Comparison of ENCODE assay signal across 13 mouse cellular contexts in genomic region chr6:109874625-109875040, GRCm38 (mm10).
DNase-seq lines count a peak whose midpoint lies in the region; ATAC-seq and TF ChIP-seq lines count a peak whose summit lies in the region.
"Had no signal": no experiment of that assay in that cellular context is flagged by ENCODE, and none has a peak within 500 bp of the region (broad histone marks: within the 10 kb centered on the region; RNA-seq: fewer than 3 reads in every experiment).

No protein-coding gene starts in this region.

- peak; percentile 18 to 23 for DNase-seq in heart, adult 2 months
- DNase-seq in right cerebral cortex, postnatal 36 days (ENCODE audit: low spot score in 2 of 2): peak; percentile 1 to 53
- no peak for DNase-seq in right cerebral cortex, postnatal 14 days
- peak; percentile 4 for DNase-seq in kidney, postnatal 14 days
- DNase-seq in T-cell, adult 2 months (ENCODE audit: low spot score): no peak
- DNase-seq: gastrocnemius, adult 2 months; liver, embryonic 13.5 days had no signal

- no peaks in the 10 kb centered on the region for H3K9me3 ChIP-seq in heart, embryonic 11.5 days (replicated peaks; ENCODE audit: control insufficient read depth, low read length)
- H3K9me3 ChIP-seq in midbrain, embryonic 15.5 days: no peaks in the 10 kb centered on the region
- H3K9me3 ChIP-seq: embryonic facial prominence, embryonic 15.5 days; hindbrain, embryonic 15.5 days; liver, embryonic 13.5 days had no signal

- TF ChIP-seq EP300 in heart, adult 2 months (IDR thresholded peaks at IDR 0.05; ENCODE audit: insufficient read depth, low read depth, low read length): 0 out of 2 replicates have a peak, but pooled peaks have one; percentile 13

- no peaks in the 10 kb centered on the region for H3K4me1 ChIP-seq in heart, adult 2 months (ENCODE audit: control insufficient read depth, insufficient read depth, low read length)
- no peaks in the 10 kb centered on the region for H3K4me1 ChIP-seq in heart, embryonic 11.5 days (ENCODE audit: control insufficient read depth, insufficient read depth, low read length)
- H3K4me1 ChIP-seq in midbrain, embryonic 15.5 days: no peaks in the 10 kb centered on the region
- H3K4me1 ChIP-seq: embryonic facial prominence, embryonic 15.5 days; liver, embryonic 13.5 days had no signal

- no peak for TF ChIP-seq CTCF in heart, adult 2 months (IDR thresholded peaks at IDR 0.05)

- 0 out of 2 replicates have a peak, but pooled peaks have one; percentile 22 for TF ChIP-seq POLR2A in heart, adult 2 months (IDR thresholded peaks at IDR 0.05; ENCODE audit: insufficient read depth, low read depth, low read length)

- peak overlapping the region; percentile 26; the same call in 1 of the 2 replicates for H3K27ac ChIP-seq in heart, adult 2 months
- H3K27ac ChIP-seq in heart, embryonic 11.5 days (ENCODE audit: low read depth, low read length): no peak overlapping the region
- no peak overlapping the region for H3K27ac ChIP-seq in midbrain, embryonic 15.5 days
- H3K27ac ChIP-seq: embryonic facial prominence, embryonic 15.5 days; gastrocnemius, adult 2 months; hindbrain, embryonic 15.5 days; liver, embryonic 13.5 days; macrophage had no signal

- no peaks in the 10 kb centered on the region for H3K27me3 ChIP-seq in heart, adult 2 months (ENCODE audit: control insufficient read depth, insufficient read depth, low read length)
- no peaks in the 10 kb centered on the region for H3K27me3 ChIP-seq in heart, embryonic 11.5 days (ENCODE audit: control insufficient read depth, insufficient read depth, low read length)
- no peaks in the 10 kb centered on the region for H3K27me3 ChIP-seq in midbrain, embryonic 15.5 days (replicated peaks)
- H3K27me3 ChIP-seq: embryonic facial prominence, embryonic 15.5 days; hindbrain, embryonic 15.5 days; liver, embryonic 13.5 days had no signal

- ATAC-seq in heart, embryonic 11.5 days (replicated peaks; ENCODE audit: insufficient number of reproducible peaks, low FRiP score, low TSS enrichment): no peak
- no peak for ATAC-seq in megakaryocyte-erythroid progenitor cell, adult 5-6 weeks (replicated peaks; ENCODE audit: low FRiP score, low TSS enrichment, poor library complexity, severe bottlenecking)
- ATAC-seq in midbrain, embryonic 15.5 days (replicated peaks): no peak

- H3K4me3 ChIP-seq in heart, adult 2 months: no peak overlapping the region
- no peak overlapping the region for H3K4me3 ChIP-seq in heart, embryonic 11.5 days (ENCODE audit: low read depth, low read length)
- no peak overlapping the region for H3K4me3 ChIP-seq in midbrain, embryonic 15.5 days
- H3K4me3 ChIP-seq: embryonic facial prominence, embryonic 15.5 days; gastrocnemius, adult 2 months; hindbrain, embryonic 15.5 days; liver, embryonic 13.5 days had no signal

- no peaks in the 10 kb centered on the region for H3K36me3 ChIP-seq in heart, adult 2 months (ENCODE audit: control insufficient read depth, insufficient read depth, low read length)
- no peaks in the 10 kb centered on the region for H3K36me3 ChIP-seq in heart, embryonic 11.5 days (ENCODE audit: control insufficient read depth, insufficient read depth, low read length)
- H3K36me3 ChIP-seq in midbrain, embryonic 15.5 days (replicated peaks): no peaks in the 10 kb centered on the region
- H3K36me3 ChIP-seq: embryonic facial prominence, embryonic 15.5 days; hindbrain, embryonic 15.5 days; liver, embryonic 13.5 days had no signal

- H3K79me2 ChIP-seq in heart, adult 2 months (replicated peaks; ENCODE audit: control insufficient read depth, insufficient read depth, low read length): no peaks in the 10 kb centered on the region

- H3K4me2 ChIP-seq in heart, embryonic 11.5 days: no peak overlapping the region
- H3K4me2 ChIP-seq in midbrain, embryonic 15.5 days: no peak overlapping the region
- H3K4me2 ChIP-seq: embryonic facial prominence, embryonic 15.5 days; hindbrain, embryonic 15.5 days; liver, embryonic 13.5 days had no signal

- intact Hi-C loops in heart, adult 2 months (cut with DNase I): no loop called here

- WGBS in heart, adult 2 months: 47% methylated on average over 6 of the region's 6 CpGs
- 82% methylated on average over 6 of the region's 6 CpGs for WGBS in heart, embryonic 11.5 days (ENCODE audit: insufficient replicate concordance)
- WGBS in midbrain, embryonic 15.5 days: 84% methylated on average over 6 of the region's 6 CpGs

- no peak overlapping the region for H3K9ac ChIP-seq in heart, adult 2 months (ENCODE audit: low read depth, low read length)
- no peak overlapping the region for H3K9ac ChIP-seq in heart, embryonic 11.5 days (ENCODE audit: low read depth, low read length)
- H3K9ac ChIP-seq in midbrain, embryonic 15.5 days: no peak overlapping the region
- H3K9ac ChIP-seq: embryonic facial prominence, embryonic 15.5 days; hindbrain, embryonic 15.5 days; liver, embryonic 13.5 days had no signal

Comparison
In these comparisons a context has a peak if more than half of its experiments do, and no peak if none do; other contexts are left out.
1. DNase-seq: peak in heart, adult 2 months (2 of 2), right cerebral cortex, postnatal 36 days (2 of 2) and kidney, postnatal 14 days (single experiment); none in right cerebral cortex, postnatal 14 days (single experiment) and T-cell, adult 2 months (single experiment).